Mouse (Mus musculus): ENCODE measurements around the gene Bcl3.
A peak's percentile ranks its signal among the peaks of the same experiment; 100 is the strongest.

Gene Bcl3

DNA sequence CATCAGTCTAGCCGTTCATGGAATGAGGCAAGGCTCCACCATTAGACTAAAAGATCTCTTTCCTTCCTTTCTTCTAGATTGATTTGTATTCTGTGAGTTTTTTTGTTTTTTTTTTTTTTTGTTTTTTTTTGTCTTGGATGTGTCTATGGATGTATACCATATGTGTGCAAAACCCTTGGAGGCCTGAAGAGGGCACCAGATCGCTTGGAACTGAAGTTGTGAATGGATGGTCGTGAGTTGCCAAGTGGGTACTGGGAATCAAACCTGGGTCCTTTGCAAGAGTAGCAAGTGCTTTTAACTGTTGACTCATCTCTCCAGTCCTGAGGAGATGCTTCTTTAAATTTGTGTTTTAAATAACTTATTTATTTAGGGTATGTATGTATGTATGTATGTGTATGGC is 11.5 kb upstream of the Bcl3 start:
- no peak for DNase-seq (ENCODE audit: inconsistent ontology term)

DNA sequence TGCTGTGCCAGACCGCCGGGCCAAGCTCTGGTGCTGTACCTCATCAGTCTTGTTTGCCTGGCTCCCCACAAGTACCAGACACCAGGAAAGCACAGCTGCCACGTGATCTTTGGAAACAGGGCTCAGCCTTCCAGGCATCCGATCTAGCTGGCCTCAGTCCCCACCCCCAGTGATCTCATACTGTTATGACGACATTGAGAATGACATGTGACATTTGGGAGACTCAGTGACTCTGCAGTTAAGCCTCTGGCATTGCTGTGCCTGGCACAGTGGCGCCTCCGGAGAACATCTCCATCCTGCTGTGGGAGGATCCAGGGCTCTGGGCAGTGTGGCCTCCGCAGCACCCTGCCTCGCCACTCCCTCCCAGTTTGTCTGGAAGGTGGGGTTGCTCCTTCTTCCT is 9.3 kb upstream of the Bcl3 start:
- DNase-seq (ENCODE audit: inconsistent ontology term) = no peak

DNA sequence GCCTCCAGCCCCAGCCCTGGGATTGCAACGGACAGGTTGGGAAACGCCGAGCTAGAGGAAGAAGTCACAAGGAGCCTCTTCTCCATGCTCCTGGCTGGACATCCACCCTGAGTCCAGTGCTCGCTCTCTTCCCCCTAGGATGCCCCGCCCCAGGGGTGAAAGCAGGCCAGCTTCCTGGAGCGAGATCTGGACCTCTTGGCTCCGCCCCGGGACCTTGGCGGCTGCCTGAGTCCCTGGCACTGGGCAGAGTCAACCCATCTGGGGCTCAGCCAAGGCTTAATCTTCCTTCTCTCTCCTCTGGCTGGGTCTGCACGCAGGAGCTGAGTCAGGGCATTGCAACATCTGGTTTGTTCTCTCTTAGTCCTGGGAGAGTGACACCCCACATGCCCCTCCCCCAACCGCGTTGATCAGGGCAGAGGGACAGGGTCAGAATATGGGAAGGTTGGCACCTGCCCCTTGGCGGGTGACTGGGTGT is 8.1 kb upstream of the Bcl3 start:
- peak; percentile 83 for DNase-seq (ENCODE audit: inconsistent ontology term)

DNA sequence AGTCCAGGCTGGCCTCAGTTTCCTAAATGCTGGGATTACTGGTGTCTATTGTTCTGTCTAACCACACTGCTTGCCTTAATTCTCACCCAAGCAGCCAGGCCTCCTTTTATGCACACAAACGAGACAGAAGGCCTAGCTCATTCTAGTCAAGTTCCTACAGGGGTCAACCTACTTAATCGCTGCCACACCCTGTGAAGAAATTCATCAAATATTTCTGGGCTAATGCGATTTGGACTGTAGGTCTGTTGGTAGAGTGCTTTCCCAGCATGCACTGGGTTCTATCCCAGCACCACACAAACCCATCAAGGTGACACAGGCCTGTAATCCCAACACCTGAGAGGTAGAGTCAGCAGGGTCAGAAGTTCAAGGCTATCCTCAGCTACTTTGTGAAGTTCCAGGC is 7.1 kb upstream of the Bcl3 start:
- DNase-seq (ENCODE audit: inconsistent ontology term) = no peak

DNA sequence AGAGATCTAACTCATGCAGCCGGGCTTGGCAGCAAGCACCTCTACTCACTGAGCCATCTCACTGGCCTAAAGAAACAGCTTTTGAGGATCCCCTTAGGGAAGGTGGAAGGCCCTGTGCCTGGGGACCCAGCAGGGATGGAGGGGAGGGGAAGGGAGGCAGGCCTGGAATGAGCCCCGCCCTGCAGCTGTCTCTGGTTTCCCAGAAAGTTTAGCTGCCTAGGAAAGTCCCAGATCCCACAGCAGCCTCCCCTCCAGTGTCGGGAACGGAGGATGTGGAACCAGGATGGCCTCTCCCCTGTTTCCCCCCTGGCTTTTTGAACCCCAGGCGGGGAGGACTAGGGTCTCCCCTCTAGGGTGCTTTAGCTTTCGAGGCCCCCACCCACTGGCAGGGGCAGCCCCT is 4.2 kb upstream of the Bcl3 start:
- DNase-seq (ENCODE audit: inconsistent ontology term) = no peak

DNA sequence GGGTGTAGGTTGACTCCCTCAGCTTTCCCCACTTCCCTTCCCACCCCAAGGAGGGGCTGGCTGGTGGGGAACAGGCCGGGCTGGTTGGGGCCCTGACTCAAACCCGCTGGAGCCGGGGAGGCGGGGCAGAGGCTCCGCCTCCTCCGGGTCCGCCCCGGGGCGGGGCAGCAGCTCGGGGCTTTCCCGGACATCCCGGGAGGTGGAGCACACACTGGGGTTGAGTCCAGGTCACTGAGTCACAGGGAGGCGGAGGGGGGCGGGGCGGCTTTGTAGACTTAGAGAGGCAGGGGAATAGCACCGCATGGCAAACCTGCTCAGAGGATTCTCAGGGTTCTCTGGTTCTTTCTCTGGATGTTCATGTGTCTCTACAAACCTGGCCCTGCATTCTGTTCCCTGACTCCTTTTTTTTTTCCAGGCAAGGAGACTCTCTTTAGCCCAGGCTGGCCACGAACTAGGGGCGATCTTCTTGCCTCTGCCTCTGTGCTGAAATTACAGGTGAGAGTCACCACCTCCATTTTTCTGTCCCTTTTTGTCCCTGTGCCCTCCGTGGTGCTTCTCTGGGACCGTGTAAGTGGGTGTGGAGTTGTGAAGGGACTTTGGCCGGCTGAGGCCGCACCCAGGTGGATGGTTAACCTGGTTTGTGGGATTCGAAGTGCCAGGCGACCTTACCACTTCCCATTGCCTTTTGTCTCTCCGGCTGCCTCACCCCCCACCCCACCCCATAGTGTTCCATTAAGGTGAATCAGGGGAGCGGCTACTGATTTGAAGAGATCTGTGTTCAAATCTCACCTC is 1.8 kb upstream of the Bcl3 start:
- peak; percentile 98 for DNase-seq (ENCODE audit: inconsistent ontology term)

DNA sequence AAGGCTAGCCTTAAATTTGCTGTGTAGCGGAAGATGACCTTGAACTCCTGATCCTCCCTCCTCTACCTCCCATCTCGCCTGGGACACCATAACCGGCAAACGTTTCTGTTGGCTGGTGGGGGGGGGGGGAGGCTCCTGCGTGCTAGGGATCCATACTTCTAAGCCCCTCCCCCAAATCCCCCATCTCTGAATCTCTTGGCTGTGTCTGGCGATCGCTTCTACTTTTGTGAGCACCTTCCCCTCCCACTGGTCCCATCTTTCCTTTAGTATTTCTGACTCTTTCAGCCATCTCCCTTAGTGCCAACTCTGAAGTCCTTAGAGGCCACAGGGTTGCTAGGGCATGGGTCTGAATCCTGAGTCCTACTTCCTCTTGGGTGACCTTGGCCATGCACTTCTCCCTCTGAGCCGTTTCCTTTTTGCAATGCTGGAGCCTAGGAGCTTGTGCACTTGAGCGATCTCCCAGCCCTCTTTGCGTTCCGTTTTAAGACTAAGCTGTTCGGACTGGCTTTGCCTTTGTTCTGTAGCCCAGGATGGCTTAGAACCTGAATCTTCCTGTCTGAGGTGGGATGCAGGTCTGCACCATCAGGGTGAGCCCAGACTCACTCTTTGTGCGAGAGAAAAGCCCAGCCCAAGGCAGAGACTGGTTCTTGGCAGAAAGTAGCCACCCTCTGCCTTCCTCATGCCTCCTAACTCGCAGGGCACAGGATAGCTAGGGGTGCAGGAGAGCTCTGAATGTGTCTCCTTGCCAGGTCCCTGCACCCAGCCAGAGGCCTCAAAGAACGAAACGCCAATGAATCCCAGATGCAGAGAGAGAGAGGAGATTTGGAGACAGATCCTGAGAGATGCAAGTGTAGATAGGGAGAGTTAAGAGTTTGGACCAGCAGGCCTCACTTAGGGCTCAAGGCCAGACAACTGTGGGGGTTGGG is 949 bp upstream of the Bcl3 start:
- no peak for DNase-seq (ENCODE audit: inconsistent ontology term)

DNA sequence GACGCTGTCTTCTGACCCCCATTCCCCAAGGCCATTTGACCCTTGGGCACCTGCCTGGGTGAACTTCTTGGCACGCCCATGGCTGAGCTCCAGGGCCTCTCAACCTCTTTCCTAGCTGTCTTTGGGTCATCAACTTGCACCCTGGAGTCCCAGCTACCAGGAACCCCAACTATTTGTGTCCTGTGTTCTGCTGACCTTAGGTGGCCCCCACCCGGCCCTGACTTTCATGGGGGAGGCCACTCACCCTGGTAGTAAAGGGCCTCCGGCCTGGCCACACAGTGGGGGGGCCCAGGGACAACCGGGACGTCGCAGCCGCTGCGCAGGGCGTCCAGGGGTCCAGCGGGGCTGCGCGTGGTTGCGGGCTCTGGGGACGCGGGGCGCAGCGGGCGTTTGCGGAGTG is 377 bp downstream of the Bcl3 start:
- DNase-seq (ENCODE audit: inconsistent ontology term) = no peak

DNA sequence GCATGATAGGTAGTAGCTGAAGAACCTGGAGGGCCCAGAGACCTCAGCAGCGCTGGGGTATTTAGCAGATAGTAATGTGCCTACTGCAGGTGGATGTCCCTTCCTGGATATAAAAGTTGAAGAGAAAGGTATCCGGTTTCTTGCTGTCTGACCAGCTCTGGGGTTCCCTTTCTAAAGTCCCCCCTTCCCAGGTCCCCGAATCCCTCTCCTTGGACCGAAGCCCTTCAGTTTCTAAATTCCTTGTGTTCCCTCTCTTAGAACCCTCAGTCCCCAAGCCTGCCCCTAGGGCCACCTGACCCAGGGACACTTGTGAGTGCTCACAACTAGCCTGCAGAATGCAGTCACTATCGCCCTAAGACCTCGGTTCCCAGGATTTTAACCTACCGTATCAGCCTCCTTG is 937 bp downstream of the Bcl3 start:
- DNase-seq (ENCODE audit: inconsistent ontology term) = no peak

DNA sequence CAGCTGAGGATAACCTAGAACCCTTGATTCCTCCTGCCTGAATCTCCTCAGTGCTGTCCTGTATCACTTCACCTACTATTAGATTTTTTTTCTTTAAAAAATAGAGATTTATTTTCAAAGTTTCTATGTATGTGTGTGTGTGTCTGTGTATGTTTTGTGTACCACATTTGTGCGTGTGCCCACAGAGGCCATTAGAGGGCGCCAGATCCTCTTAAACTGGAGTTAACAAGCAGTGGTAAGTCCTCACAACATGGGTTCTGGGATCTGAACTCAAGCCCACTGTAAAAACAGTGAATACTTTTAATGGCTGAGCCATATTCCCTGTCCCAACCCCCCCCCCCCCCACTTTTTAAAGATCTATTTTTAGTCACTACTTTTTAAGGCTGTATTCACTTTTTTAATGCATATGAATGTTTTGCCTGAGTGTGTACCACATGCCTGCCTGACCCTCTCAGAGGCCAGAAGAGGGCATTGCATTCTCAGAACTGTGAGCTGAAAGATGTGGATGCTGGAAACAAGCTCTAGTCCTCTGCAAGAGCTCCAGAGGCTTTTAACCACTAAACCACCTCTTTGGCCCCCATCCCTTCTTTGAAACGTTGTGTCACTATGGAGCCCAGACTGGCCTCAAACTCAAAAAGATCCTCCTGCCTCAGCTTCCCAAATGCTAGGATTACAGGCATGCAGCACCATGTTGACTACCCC is 2.1 kb downstream of the Bcl3 start:
- DNase-seq (ENCODE audit: inconsistent ontology term) = no peak

DNA sequence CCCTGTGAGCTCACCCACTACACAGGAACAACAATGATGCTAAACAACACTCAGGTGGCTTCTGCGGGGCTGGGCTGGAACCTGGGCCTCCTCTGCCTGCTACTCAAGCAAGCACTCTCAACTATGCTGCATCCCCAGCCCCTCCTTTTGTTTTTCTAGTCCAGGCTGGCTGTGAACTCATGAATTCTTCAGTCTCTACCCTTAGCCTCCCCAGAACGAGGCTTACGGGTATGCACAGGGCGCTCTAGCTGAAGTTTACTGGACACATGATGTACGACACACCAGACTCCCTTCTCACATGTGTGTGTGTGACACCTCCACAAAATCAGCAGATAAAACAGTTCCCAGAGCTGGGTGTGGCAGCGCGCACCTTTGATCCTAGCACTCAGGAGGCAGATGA is 3.7 kb downstream of the Bcl3 start:
- no peak for DNase-seq (ENCODE audit: inconsistent ontology term)

DNA sequence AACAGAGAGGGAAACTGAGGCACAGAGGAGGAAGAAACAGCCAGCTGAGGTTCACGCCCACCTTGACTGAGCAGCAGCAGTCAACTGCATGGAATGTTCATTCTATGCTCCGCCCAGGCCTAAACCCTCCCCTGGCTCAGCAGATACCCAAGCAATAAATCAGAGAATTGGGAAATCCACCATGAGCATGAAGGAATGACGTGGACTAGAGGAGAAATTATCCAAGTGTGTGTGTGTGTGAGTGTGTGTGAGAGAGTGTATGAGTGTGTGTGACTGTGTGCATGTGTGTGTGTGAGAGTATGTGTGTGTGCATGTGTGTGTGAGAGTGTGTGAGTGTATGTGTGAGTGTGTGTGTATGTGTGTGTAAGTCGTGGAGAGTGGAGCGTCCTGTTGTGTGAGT is 4.1 kb downstream of the Bcl3 start:
- DNase-seq (ENCODE audit: inconsistent ontology term) = peak; percentile 49

DNA sequence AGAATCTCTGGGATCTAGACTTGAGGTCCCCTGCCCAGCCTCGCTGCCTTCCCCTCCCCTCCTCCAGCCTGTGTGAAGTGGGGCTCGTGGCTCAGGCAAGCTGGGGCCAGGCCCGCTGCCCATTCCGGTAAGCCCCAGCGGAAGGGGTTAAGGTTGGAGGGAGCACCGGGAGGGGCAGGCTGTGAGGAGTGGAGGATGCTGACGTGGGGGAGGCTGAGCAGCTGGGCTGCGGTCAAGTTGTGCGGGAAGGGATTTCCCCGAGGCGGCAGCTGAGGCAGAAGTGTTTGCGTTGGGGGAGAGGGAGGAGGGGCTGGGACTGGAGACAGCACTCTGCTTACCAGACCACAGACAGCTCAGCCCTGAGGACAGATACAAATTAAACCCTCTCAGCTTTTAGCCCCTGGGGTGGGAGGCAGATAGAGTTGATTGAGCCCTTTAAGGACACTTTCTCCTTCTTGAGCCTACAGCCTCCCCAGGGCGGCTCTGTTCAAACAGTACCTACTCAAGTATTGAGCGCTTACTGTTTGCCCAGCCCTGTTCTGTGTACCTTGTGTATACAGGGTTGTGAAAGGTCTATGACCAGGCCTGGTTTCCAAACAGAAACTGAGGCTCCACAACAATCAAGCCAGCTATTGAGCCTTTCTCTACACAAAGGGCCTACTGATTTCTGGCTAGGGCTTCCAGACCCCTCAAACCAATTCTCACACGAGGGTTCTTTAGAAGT is 5.0 kb downstream of the Bcl3 start:
- DNase-seq (ENCODE audit: inconsistent ontology term) = peak; percentile 92

DNA sequence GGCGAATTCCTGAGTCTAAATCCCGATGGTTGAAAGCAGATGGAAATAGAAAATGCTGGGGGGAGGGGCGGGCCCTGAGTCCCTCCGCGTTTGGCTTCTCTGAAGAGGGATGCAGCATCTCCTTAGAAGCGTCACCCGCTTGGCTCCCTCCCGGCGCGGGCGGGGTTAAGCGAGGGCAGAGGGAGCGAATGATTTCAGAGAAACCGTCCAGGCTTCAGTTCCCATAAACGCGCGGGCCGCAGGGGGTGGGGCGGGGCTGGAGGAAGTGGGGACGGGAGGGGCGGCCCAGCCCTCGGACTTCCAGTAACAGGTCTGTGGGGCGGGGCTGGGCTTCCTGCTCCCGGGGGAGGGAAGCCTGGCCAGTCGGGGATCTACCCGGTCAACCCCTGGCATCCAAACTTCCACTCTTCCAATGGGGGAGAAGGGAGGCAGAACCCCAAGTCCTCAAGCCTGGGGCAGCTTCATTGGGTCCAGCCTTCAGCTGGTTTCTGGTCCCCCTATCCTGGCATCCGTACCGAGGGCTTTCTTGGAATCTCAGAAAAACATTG is 6.3 kb downstream of the Bcl3 start:
- peak; percentile 96 for DNase-seq (ENCODE audit: inconsistent ontology term)

DNA sequence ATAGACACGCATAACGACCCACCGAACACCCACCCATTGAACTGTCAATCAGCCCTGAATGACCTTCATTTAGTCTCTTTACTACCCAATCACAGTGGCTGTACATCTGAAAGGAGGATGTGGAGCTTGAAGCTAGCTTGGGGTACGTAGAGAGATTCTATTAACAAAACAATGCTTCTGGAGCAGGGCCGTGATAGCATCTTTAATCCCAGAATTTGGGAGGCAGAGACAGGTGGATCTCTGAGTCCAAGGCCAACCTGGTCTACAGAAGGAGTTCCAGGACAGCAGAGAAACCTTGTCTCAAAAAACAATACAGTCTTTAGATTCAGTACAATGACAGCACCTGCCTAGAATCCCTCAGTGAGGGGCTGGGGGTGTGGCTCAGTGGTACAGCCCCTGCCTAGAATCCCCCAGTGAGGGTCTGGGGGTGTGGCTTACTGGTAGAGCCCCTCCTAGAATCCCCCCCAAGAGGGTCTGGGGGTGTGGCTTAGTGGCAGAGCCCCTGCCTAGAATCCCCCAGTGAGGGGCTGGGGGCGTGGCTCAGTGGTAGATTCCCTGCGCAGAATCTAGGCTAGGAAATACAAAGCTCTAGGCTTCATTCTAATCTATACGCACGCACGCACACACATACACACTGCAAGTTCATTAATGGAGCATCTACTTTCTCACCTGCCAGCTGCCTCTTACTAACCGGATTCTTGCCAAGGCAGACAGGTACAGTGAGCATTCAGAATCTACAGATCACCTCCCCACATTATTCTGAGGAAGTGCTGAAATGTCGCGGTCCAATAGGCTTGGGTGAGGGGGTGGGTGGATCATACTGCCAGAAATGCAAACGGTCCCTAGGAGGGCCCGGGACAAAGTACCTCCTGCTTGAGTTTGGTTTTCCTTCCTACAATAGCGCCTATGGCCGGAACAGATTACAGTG is 7.0 kb downstream of the Bcl3 start:
- no peak for DNase-seq (ENCODE audit: inconsistent ontology term)

DNA sequence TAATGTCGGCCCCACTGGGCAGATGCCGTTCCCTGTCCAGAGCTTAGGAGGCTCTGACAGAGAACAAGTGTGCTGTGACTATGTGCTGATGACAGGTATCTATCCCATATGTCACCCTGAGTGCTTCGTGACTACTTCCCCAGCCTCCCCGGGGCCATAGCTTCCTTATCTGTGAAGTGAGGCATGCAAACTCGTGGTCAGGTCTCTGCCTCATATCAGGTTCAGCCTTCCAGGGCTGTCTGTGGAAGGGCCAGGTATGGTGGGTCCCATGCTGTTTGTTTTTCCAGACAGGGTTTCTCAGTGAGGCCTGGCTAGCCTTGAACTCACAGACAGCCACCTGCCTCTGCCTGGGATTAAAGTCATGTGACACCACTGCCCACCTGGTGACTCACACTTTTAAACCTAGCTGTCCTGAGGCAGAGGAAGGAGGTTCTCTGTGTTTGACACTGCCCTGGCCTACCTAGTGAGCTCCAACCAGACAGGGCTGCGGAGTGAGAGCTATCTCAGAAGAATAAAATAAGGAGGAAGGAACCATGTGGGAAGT is 8.9 kb downstream of the Bcl3 start:
- no peak for DNase-seq (ENCODE audit: inconsistent ontology term)

DNA sequence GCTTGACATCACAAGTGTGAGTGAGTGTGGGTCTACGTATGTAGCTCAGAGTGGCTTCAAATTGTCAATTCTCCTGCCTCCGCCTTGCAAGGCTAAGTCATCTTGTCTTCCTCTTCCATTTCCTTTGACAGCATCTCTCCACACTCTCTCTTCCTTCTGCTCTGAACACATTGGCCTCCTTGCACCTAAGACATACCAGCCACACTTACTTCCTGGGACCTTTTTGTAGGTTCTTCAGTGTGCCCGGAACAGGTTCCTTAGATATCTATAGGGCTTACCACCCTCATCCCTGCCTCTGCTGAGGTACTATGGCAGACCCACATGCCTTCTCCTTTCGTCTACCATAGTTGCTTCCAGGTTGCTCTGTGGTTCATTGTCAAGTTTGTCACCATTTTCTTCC is 9.4 kb downstream of the Bcl3 start:
- DNase-seq (ENCODE audit: inconsistent ontology term) = no peak

DNA sequence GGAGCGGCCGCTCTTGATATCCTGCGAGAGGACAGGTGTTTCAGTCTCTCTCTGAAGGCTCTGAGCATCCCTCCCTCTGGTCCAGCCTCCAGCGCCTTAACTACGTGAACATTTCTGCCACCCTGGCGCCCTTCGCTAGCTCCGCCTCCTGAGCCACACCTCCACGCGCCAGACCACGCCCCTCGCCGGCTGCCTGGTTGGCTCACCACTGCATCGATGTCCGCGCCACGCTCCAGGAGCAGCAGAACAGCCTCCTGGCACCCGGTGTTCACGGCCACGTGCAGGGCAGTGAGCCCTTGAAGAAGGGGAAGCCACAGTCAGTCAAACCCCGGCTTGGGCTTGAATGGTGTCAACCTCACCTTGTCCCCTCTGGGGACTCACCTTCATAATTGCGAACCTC is 11.5 kb downstream of the Bcl3 start:
- DNase-seq (ENCODE audit: inconsistent ontology term) = peak; percentile 61

DNA sequence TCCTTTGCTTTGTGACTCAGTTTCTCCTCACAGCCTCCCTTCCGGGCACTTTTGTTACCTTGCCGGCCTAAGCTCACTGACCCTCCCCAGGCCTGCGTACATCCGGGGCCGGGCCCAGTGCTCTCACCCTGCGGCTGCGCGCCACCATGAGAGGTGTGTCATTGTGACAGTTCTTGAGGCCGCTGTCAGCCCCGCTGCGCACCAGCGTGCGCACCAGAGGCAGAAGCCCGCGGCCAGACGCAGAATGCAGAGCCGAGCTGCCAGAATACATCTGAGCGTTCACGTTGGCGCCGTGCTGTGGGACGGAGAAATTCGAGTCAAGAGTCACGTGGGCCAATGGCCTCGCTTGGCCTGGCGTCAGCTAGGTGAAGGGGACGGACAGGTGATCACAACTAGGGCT is 13.2 kb downstream of the Bcl3 start:
- no peak for DNase-seq (ENCODE audit: inconsistent ontology term)

Data from Muller cell, postnatal 12 days (primary cell).